ENCODE assay signal across 8 mouse cellular contexts in the genomic region with DNA sequence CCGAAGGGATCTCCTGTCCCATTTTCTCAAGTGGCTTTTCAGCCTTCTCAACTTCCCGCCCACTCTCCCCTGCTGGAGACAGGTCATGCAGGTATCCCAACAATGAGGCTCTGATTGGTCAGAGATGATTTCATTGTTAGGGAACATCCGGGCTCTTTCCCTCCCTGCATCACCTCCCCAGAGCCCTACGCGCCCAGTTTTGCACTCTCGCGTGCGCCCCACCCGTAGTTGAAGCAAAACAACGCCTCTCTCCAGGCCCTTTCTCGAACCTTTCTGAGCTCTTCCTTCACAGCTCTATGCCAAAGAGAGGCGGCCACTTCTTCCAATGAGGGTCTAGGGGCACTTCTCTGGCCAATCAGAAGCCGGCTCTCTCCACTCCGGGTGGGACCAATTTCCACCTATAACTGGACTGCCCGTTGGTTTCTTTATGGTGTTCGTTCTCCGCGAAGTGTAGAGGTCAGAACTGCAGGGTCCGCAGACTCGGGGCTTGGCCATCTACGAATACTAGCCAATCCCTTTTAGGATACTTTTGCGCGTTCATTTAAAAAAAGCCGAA. TPM values are rescaled to one million over a fixed set of nuclear protein-coding genes. Genes with fewer than 3 reads are reported as not detected.
A peak's percentile ranks its signal among the peaks of the same experiment; 100 is the strongest.
DNase-seq lines count a peak whose midpoint lies in the region; ATAC-seq and TF ChIP-seq lines count a peak whose summit lies in the region.

No protein-coding gene starts in this region.

- H3K4me1 ChIP-seq in heart, embryonic 16.5 days (ENCODE audit: control insufficient read depth, insufficient read depth, low read length): peaks cover 28% of the 10 kb centered on the region
- peaks cover 3% of the 10 kb centered on the region for H3K4me1 ChIP-seq in lung, adult 2 months (ENCODE audit: control insufficient read depth, insufficient read depth, low read length)
- H3K4me1 ChIP-seq in neural tube, embryonic 15.5 days: peaks cover 33% of the 10 kb centered on the region

- under 1% methylated on average over 24 of the region's 24 CpGs for WGBS in heart, embryonic 16.5 days
- WGBS in large intestine, adult 2 months: under 1% methylated on average over 24 of the region's 24 CpGs
- under 1% methylated on average over 24 of the region's 24 CpGs for WGBS in lung, adult 2 months
- WGBS in neural tube, embryonic 15.5 days: under 1% methylated on average over 24 of the region's 24 CpGs

- DNase-seq in ES-CJ7 (ENCODE audit: low read depth, low spot score): peak; percentile 98
- DNase-seq in c-Kit-positive CD71-negative TER-119-negative erythroid progenitor cells, embryonic 14.5 days (ENCODE audit: low read depth): peak; percentile 84
- peak; percentile 92 for DNase-seq in fibroblast of lung, adult 2 months (ENCODE audit: low read depth)
- peak; percentile 91 for DNase-seq in large intestine, adult 2 months (ENCODE audit: low read depth, low spot score)
- peak; percentile 86 for DNase-seq in lung, adult 2 months
- DNase-seq in testis, postnatal 10 days (ENCODE audit: low spot score): peak; percentile 78

- no peaks in the 10 kb centered on the region for H3K9me3 ChIP-seq in heart, embryonic 16.5 days (replicated peaks; ENCODE audit: control insufficient read depth, low read length)
- no peaks in the 10 kb centered on the region for H3K9me3 ChIP-seq in neural tube, embryonic 15.5 days (replicated peaks)

- H3K36me3 ChIP-seq in heart, embryonic 16.5 days (ENCODE audit: control insufficient read depth, insufficient read depth): no peaks in the 10 kb centered on the region
- H3K36me3 ChIP-seq in neural tube, embryonic 15.5 days: no peaks in the 10 kb centered on the region

- peak overlapping the region; percentile 93 for H3K4me2 ChIP-seq in heart, embryonic 16.5 days (ENCODE audit: low read depth, low read length)
- H3K4me2 ChIP-seq in neural tube, embryonic 15.5 days: peak overlapping the region; percentile 67

- peak overlapping the region; percentile 98 for H3K27ac ChIP-seq in heart, embryonic 16.5 days (ENCODE audit: low read length)
- H3K27ac ChIP-seq in neural tube, embryonic 15.5 days (replicated peaks): peak overlapping the region; percentile 92

- TF ChIP-seq CTCF in lung, adult 2 months (IDR thresholded peaks at IDR 0.05; ENCODE audit: insufficient read depth, low read length): no peak

- peak; percentile 76; the same call in 1 of the 2 replicates for TF ChIP-seq POLR2A in lung, adult 2 months (IDR thresholded peaks at IDR 0.05; ENCODE audit: borderline replicate concordance, extremely low read depth, low read depth, low read length)

- peak overlapping the region; percentile 51 for H3K4me3 ChIP-seq in heart, embryonic 16.5 days (ENCODE audit: low read length)
- H3K4me3 ChIP-seq in lung, adult 2 months (replicated peaks; ENCODE audit: extremely low read depth, low read depth, low read length): peak overlapping the region; percentile 95
- H3K4me3 ChIP-seq in neural tube, embryonic 15.5 days (replicated peaks): peak overlapping the region; percentile 96

- H3K9ac ChIP-seq in heart, embryonic 16.5 days (ENCODE audit: low read length): peak overlapping the region; percentile 83
- H3K9ac ChIP-seq in neural tube, embryonic 15.5 days (replicated peaks): peak overlapping the region; percentile 47

- ATAC-seq in heart, embryonic 16.5 days (replicated peaks; ENCODE audit: extremely low read depth, insufficient read depth, low FRiP score): peak; percentile 81
- ATAC-seq in neural tube, embryonic 15.5 days (ENCODE audit: low FRiP score): peak; percentile 92

- H3K27me3 ChIP-seq in heart, embryonic 16.5 days (ENCODE audit: control insufficient read depth, insufficient read depth, low read length): no peaks in the 10 kb centered on the region
- H3K27me3 ChIP-seq in neural tube, embryonic 15.5 days (replicated peaks): no peaks in the 10 kb centered on the region

RNA-seq across cellular contexts. Expression of a gene that starts 0.5 kb away (rescaled TPM):
- 70.3 and 71.6 TPM in 2 replicates for polyA plus RNA-seq in heart, embryonic 16.5 days (2015; fragmentation: Nextera tagmentation; extraction: Ambion mirVana)
- polyA plus RNA-seq in large intestine, adult 2 months (2012; rRNA removed): 21.4 and 29.6 TPM in 2 replicates
- polyA plus RNA-seq in lung, adult 2 months (2012; rRNA removed): 19.0 and 34.3 TPM in 2 replicates
- polyA plus RNA-seq in neural tube, embryonic 15.5 days (2015; fragmentation: Nextera tagmentation; extraction: Ambion mirVana): 82.2 and 84.7 TPM in 2 replicates

Comparison
In these comparisons a context has a peak if more than half of its experiments do, and no peak if none do; other contexts are left out.
1. Peak in every context shown above with its lines: DNase-seq, ATAC-seq, H3K4me3 ChIP-seq and H3K27ac ChIP-seq.